Mouse (Mus musculus) myocyte (in vitro differentiated cells): ENCODE measurements around the gene Scgb1c1.

Source experiments
- E2F4 ChIP-seq: IDR thresholded peaks from one replicate; pipeline ENCODE4 v1.6.1; 2011; ENCODE audit warnings: mild to moderate bottlenecking, control low read depth, moderate library complexity; ENCODE audit not compliant: insufficient read depth
- MYOD1 ChIP-seq, 3 experiments: IDR thresholded peaks; one replicate each; pipeline ENCODE4 v1.6.1; 2011; ENCODE audit warnings: control low read depth in 2 of 3, low read depth in 2 of 3, mild to moderate bottlenecking in 2 of 3, moderate library complexity in 1 of 3; ENCODE audit not compliant: insufficient read length in 2 of 3, control insufficient read depth in 1 of 3
- POLR2A ChIP-seq: IDR thresholded peaks from one replicate; pipeline ENCODE4 v1.6.1; 2011; ENCODE audit warnings: low read depth, mild to moderate bottlenecking, control low read depth, moderate library complexity; ENCODE audit not compliant: insufficient read length
- SRF ChIP-seq: IDR thresholded peaks from one replicate; pipeline ENCODE4 v1.6.1; 2011; ENCODE audit warnings: low read depth; ENCODE audit not compliant: control insufficient read depth, insufficient read length
- TCF12 ChIP-seq: IDR thresholded peaks from one replicate; pipeline ENCODE4 v1.6.1; 2011; ENCODE audit warnings: mild to moderate bottlenecking, control low read depth; ENCODE audit not compliant: poor library complexity, insufficient read depth, severe bottlenecking
- TCF3 ChIP-seq: IDR thresholded peaks from one replicate; pipeline ENCODE4 v1.6.1; 2011; ENCODE audit warnings: low read depth, control low read depth; ENCODE audit not compliant: insufficient read length
- USF1 ChIP-seq: IDR thresholded peaks from one replicate; pipeline ENCODE4 v1.6.1; 2011; ENCODE audit warnings: low read depth, mild to moderate bottlenecking, control low read depth, moderate library complexity

DNA sequence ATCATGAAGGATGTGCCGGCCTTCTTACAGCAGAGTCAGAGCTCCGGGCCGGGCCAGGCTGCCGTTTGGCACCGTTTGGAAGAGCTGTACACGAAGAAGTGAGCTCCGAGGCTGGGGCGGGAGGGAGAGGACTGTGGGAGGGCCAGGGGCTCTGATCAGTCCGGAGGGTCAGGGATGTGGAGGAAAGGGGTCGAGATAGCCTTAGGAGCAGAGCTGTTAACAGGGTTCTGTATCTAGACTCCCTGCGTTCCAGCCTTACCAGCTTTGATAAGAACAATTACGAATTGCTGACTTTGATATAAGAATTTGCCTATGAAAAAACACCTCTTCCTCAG lies 37.1 kb downstream of the Scgb1c1 start:
- TF ChIP-seq E2F4: no peak
- TF ChIP-seq TCF12: no peak
- TF ChIP-seq USF1: no peak
- no peak for TF ChIP-seq TCF3
- TF ChIP-seq POLR2A: no peak
- no peak for TF ChIP-seq MYOD1 (IDR thresholded peaks at IDR 0.05; ENCODE audit: control insufficient read depth in 1 of 3, insufficient read length in 2 of 3, low read depth in 2 of 3)
- TF ChIP-seq SRF: no peak
